Mouse (Mus musculus) brain, embryonic 14.5 days (tissue): ENCODE data around the gene Rnf223.

Source experiments
- CTCF ChIP-seq: fragments of 200-500 bp; IDR thresholded peaks from 2 replicates; pipeline ENCODE4 v1.5.1; 2012; ENCODE audit warnings: inconsistent platforms, mild to moderate bottlenecking, moderate library complexity, borderline replicate concordance; ENCODE audit not compliant: insufficient read depth, insufficient read length; ENCODE audit errors: extremely low read depth
- POLR2A ChIP-seq: fragments of 200-500 bp; IDR thresholded peaks from 2 replicates; pipeline ENCODE4 v1.6.1; 2012; ENCODE audit warnings: mild to moderate bottlenecking, inconsistent platforms, borderline replicate concordance; ENCODE audit not compliant: poor library complexity, insufficient read depth, insufficient read length, severe bottlenecking; ENCODE audit errors: extremely low read depth

GRCm38 (mm10) chr4:156133943-156134605 lies 3.8 kb downstream of the Rnf223 start:
- TF ChIP-seq CTCF (no peak), POLR2A (no peak)
